Mouse (Mus musculus) hindbrain, embryonic 11.5 days (tissue): ENCODE measurements around the gene Acox3. TPM values are rescaled to one million over a fixed set of nuclear protein-coding genes. Genes with fewer than 3 reads are reported as not detected.
"Not testable (repeated sequence)": the region's sequence is repeated elsewhere in the genome, so short reads cannot be mapped to it uniquely, and the experiment has no call there.

Experiments used
- ATAC-seq: fragments of 200-750 bp; cut with Nextera tagmentation; 2 replicates; pipeline ENCODE4 v1.8.0; 2017; ENCODE audit warnings: mild to moderate bottlenecking, moderate TSS enrichment, moderate library complexity; ENCODE audit not compliant: low FRiP score
- DNase-seq: peaks from one replicate; pipeline ENCODE4 v3.0.0-alpha.2; 2015; ENCODE audit warnings: low spot score
- H3K27ac ChIP-seq: fragments of 300-500 bp; sonication (generic); 2 replicates; pipeline ENCODE4 v1.5.1; 2014; ENCODE audit warnings: mild to moderate bottlenecking, low read depth, low read length
- H3K27me3 ChIP-seq: fragments of 300-500 bp; sonication (generic); 2 replicates; pipeline ENCODE4 v1.6.1; 2014; ENCODE audit warnings: mild to moderate bottlenecking, low read length, moderate library complexity, mixed read lengths; ENCODE audit not compliant: control insufficient read depth, insufficient read depth
- H3K36me3 ChIP-seq: fragments of 300-500 bp; sonication (generic); 2 replicates; pipeline ENCODE4 v1.6.1; 2014; ENCODE audit warnings: mild to moderate bottlenecking, low read length, moderate library complexity, mixed read lengths; ENCODE audit not compliant: control insufficient read depth, insufficient read depth
- H3K4me1 ChIP-seq: fragments of 300-500 bp; sonication (generic); replicated peaks from 2 replicates; pipeline ENCODE4 v1.6.1; 2014; ENCODE audit warnings: low read length, mixed read lengths; ENCODE audit not compliant: control insufficient read depth, insufficient read depth
- H3K4me2 ChIP-seq: fragments of 300-500 bp; sonication (generic); replicated peaks from 2 replicates; pipeline ENCODE4 v1.6.1; 2014; ENCODE audit warnings: mild to moderate bottlenecking, low read depth, low read length
- H3K4me3 ChIP-seq: fragments of 300-500 bp; sonication (generic); 2 replicates; pipeline ENCODE4 v1.5.1; 2014; ENCODE audit warnings: low read depth, low read length
- H3K9ac ChIP-seq: fragments of 300-500 bp; sonication (generic); 2 replicates; pipeline ENCODE4 v1.6.1; 2014; ENCODE audit warnings: low read depth, low read length
- H3K9me3 ChIP-seq: fragments of 300-500 bp; sonication (generic); 2 replicates; pipeline ENCODE4 v1.6.1; 2016; ENCODE audit warnings: low read length; ENCODE audit not compliant: control insufficient read depth
- WGBS: fragments of 180-500 bp; shearing (Covaris S2); extraction: QIAGEN DNeasy Blood & Tissue Kit; methylation state at CpG from one replicate; pipeline ENCODE4 v1.1.7; 2014; 5-methylcytosine and 5-hydroxymethylcytosine counted together
- polyA plus RNA-seq: library from polyadenylated mRNA; unstranded; fragments of >200 nt; fragmentation: Nextera tagmentation; extraction: Ambion mirVana; gene quantifications from 2 replicates; pipeline ENCODE4 v1.2.1, GENCODE M21; 2014

The Acox3 gene
- polyA plus RNA-seq, 1 experiment from 2014 or later = 14.7 TPM

GRCm38 (mm10) chr5:35584259-35584658, 1.4 kb downstream of the Acox3 start:
- not testable (repeated sequence) for H3K4me3 ChIP-seq, H3K4me2 ChIP-seq, H3K9ac ChIP-seq, H3K4me1 ChIP-seq, H3K27ac ChIP-seq, H3K9me3 ChIP-seq, H3K27me3 ChIP-seq, DNase-seq, ATAC-seq, H3K36me3 ChIP-seq
- 90% methylated on average over 2 of the region's 2 CpGs for WGBS

DNA sequence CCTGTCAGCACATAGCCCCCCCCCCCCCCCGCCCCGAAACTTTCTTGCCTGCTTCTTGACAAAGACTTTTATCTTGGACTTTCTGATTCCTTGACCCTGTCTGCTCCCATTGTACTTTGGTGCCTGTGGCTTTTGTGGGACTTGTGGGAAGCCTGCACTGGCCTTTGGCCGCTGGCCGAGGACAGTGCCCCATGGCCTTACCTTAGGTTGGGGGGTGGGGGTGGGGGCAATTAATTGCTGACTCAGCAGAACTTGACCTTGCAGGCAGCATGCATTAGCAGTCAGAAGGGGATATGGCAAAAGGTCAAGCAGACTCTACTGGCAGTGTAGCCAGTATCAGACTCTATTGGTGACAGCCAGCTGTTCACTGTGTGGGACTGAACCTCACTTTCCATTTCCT, 8.7 kb downstream of the Acox3 start:
- no peak overlapping the region for H3K9ac ChIP-seq
- no peaks in the 10 kb centered on the region for H3K4me1 ChIP-seq
- no peak overlapping the region for H3K27ac ChIP-seq
- 88% methylated on average over 4 of the region's 4 CpGs for WGBS
- ATAC-seq (no peak), DNase-seq (no peak)
- H3K4me3 ChIP-seq = no peak overlapping the region
- no peaks in the 10 kb centered on the region for H3K27me3 ChIP-seq
- H3K36me3 ChIP-seq = peaks cover 7% of the 10 kb centered on the region
- H3K9me3 ChIP-seq = no peaks in the 10 kb centered on the region
- no peak overlapping the region for H3K4me2 ChIP-seq

DNA sequence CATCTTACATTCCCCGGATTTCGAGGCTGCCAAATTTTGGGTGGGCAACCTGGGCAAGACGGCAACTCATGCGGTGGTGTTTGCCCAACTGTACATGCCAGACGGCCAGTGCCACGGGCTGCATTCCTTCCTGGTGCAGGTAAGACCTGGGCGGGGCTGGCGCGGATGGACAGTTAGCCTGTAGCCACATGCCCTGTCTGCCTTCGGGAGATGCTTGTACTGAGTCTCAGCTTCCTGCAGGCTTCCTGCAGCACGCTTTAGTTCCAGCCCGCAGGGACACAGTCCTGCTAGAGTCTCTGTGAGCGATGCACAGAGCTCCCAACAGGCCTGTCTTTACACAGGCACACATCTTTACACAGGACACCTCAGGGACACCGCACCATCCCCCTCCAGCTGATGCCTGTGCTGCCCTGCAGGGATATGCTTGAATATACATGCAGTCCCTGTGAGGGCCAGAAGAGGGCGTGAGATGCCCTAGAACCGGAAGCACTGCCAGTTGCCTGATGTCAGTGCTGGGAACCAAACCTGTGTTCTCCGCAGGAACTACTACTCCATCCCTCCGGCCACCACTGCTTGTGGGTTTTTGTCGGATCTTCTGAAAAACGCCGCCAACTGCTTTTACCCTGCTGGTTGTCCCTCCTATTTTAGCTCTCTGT, 9.4 kb downstream of the Acox3 start:
- Histone ChIP-seq H3K27ac (no peak overlapping the region), H3K4me2 (no peak overlapping the region), H3K36me3 (peaks cover 7% of the 10 kb centered on the region), H3K27me3 (no peaks in the 10 kb centered on the region), H3K4me1 (no peaks in the 10 kb centered on the region), H3K9ac (no peak overlapping the region), H3K9me3 (no peaks in the 10 kb centered on the region), H3K4me3 (no peak overlapping the region)
- WGBS = 82% methylated on average over 21 of the region's 21 CpGs
- ATAC-seq = no peak
- DNase-seq = no peak

- Histone ChIP-seq H3K9ac (no peak overlapping the region), H3K4me1 (no peaks in the 10 kb centered on the region), H3K36me3 (peaks cover 7% of the 10 kb centered on the region), H3K4me2 (no peak overlapping the region), H3K4me3 (no peak overlapping the region), H3K27me3 (no peaks in the 10 kb centered on the region), H3K9me3 (no peaks in the 10 kb centered on the region), H3K27ac (no peak overlapping the region)
- WGBS = 77% methylated on average over 4 of the region's 4 CpGs
- DNase-seq (no peak), ATAC-seq (no peak)
Measured at GRCm38 (mm10) chr5:35592824-35593223, 10.0 kb downstream of the Acox3 start.

DNA sequence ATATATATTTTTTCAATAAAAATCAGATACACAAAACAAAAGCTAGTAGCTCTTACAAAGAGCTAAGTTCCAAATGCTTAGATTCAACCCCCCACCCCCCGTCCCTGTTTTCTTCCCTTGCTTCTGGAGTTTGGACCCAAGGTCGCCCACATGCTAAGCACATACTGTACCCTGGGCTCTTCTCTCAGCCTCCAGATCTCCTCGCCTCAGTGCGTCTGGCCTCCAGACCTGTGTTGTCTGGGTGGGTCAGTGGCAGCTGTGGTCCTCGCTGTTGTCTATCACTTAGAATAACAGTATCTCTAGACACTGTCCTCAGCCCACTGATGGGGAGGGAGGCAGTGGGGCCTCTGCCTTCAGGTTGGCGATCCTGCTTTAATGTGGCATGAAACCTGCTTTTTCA, 10.4 kb downstream of the Acox3 start:
- Histone ChIP-seq H3K4me2 (no peak overlapping the region), H3K9me3 (no peaks in the 10 kb centered on the region), H3K4me3 (no peak overlapping the region), H3K27ac (no peak overlapping the region), H3K36me3 (peaks cover 7% of the 10 kb centered on the region), H3K27me3 (no peaks in the 10 kb centered on the region), H3K4me1 (no peaks in the 10 kb centered on the region), H3K9ac (no peak overlapping the region)
- no peak for ATAC-seq
- no peak for DNase-seq
- 74% methylated on average over 6 of the region's 6 CpGs for WGBS

- no peak for ATAC-seq
- Histone ChIP-seq H3K4me3 (no peak overlapping the region), H3K9ac (no peak overlapping the region), H3K4me1 (no peaks in the 10 kb centered on the region), H3K27ac (no peak overlapping the region), H3K4me2 (no peak overlapping the region), H3K9me3 (no peaks in the 10 kb centered on the region), H3K36me3 (peaks cover 7% of the 10 kb centered on the region; the same call in 1 of the 2 replicates), H3K27me3 (no peaks in the 10 kb centered on the region)
- DNase-seq = no peak
- 93% methylated on average over 4 of the region's 4 CpGs for WGBS
Measured at GRCm38 (mm10) chr5:35594768-35595167, 11.9 kb downstream of the Acox3 start.

GRCm38 (mm10) chr5:35595706-35596105, 12.9 kb downstream of the Acox3 start:
- Histone ChIP-seq H3K9ac (no peak overlapping the region), H3K27ac (no peak overlapping the region), H3K27me3 (no peaks in the 10 kb centered on the region), H3K4me2 (no peak overlapping the region), H3K4me1 (no peaks in the 10 kb centered on the region), H3K9me3 (no peaks in the 10 kb centered on the region), H3K4me3 (no peak overlapping the region), H3K36me3 (peaks cover 4% of the 10 kb centered on the region; the same call in 1 of the 2 replicates)
- WGBS = 25% methylated on average over 4 of the region's 4 CpGs
- DNase-seq = peak; percentile 92
- no peak for ATAC-seq

GRCm38 (mm10) chr5:35596169-35597160, 13.6 kb downstream of the Acox3 start:
- no peak for DNase-seq
- H3K4me1 ChIP-seq = no peaks in the 10 kb centered on the region
- no peak overlapping the region for H3K4me3 ChIP-seq
- no peak overlapping the region for H3K9ac ChIP-seq
- no peaks in the 10 kb centered on the region for H3K9me3 ChIP-seq
- H3K4me2 ChIP-seq = no peak overlapping the region
- H3K27ac ChIP-seq = no peak overlapping the region
- no peaks in the 10 kb centered on the region for H3K27me3 ChIP-seq
- WGBS = 87% methylated on average over 18 of the region's 18 CpGs
- H3K36me3 ChIP-seq = peaks cover 4% of the 10 kb centered on the region; the same call in 1 of the 2 replicates
- no peak for ATAC-seq
